Mouse (Mus musculus) kidney, adult 11 months (tissue): ENCODE measurements around the gene Rnf144b.

Experiments used
- DNase-seq: peaks from one replicate; pipeline ENCODE4 v3.0.0; 2022

The Rnf144b gene

GRCm38 (mm10) chr13:47224648-47225323, 102.3 kb downstream of the Rnf144b start:
- peak; percentile 51 for DNase-seq

- DNase-seq: no peak
Observed at GRCm38 (mm10) chr13:47225324-47225697, 102.9 kb downstream of the Rnf144b start.

GRCm38 (mm10) chr13:47225802-47226201, 103.3 kb downstream of the Rnf144b start:
- DNase-seq: no peak

- no peak for DNase-seq
Observed at GRCm38 (mm10) chr13:47226521-47226920, 104.1 kb downstream of the Rnf144b start.

- no peak for DNase-seq
Observed at GRCm38 (mm10) chr13:47228201-47228600, 105.7 kb downstream of the Rnf144b start.

- DNase-seq: no peak
Observed at GRCm38 (mm10) chr13:47228626-47229190, 106.3 kb downstream of the Rnf144b start.

- no peak for DNase-seq
Observed at GRCm38 (mm10) chr13:47232163-47232562, 109.7 kb downstream of the Rnf144b start.

GRCm38 (mm10) chr13:47237376-47237775, 114.9 kb downstream of the Rnf144b start:
- no peak for DNase-seq

GRCm38 (mm10) chr13:47238131-47238530, 115.7 kb downstream of the Rnf144b start:
- DNase-seq: no peak

- DNase-seq: no peak
Observed at GRCm38 (mm10) chr13:47243569-47243968, 121.1 kb downstream of the Rnf144b start.

- no peak for DNase-seq
Observed at GRCm38 (mm10) chr13:47244771-47245170, 122.3 kb downstream of the Rnf144b start.

GRCm38 (mm10) chr13:47246459-47246858, 124.0 kb downstream of the Rnf144b start:
- DNase-seq: no peak

- no peak for DNase-seq
Observed at GRCm38 (mm10) chr13:47247156-47247800, 124.8 kb downstream of the Rnf144b start.

GRCm38 (mm10) chr13:47248289-47249010, 126.0 kb downstream of the Rnf144b start:
- no peak for DNase-seq

- DNase-seq: no peak
Observed at GRCm38 (mm10) chr13:47250615-47251014, 128.2 kb downstream of the Rnf144b start.

- no peak for DNase-seq
Observed at GRCm38 (mm10) chr13:47251114-47251764, 128.8 kb downstream of the Rnf144b start.

- DNase-seq: no peak
Observed at GRCm38 (mm10) chr13:47253711-47254110, 131.3 kb downstream of the Rnf144b start.

GRCm38 (mm10) chr13:47259297-47259696, 136.8 kb downstream of the Rnf144b start:
- DNase-seq: no peak

- DNase-seq: no peak
Observed at GRCm38 (mm10) chr13:47261961-47262360, 139.5 kb downstream of the Rnf144b start.

- DNase-seq: no peak
Observed at GRCm38 (mm10) chr13:47264382-47264781, 141.9 kb downstream of the Rnf144b start.

GRCm38 (mm10) chr13:47266411-47266810, 144.0 kb downstream of the Rnf144b start:
- DNase-seq: no peak

- DNase-seq: no peak
Observed at GRCm38 (mm10) chr13:47268227-47268626, 145.8 kb downstream of the Rnf144b start.

- DNase-seq: no peak
Observed at GRCm38 (mm10) chr13:47272928-47273327, 150.5 kb downstream of the Rnf144b start.
